Mouse (Mus musculus) MEL (cell line): Measurements from ENCODE around the gene Pcca.

Experiments
- CTCF ChIP-seq, 3 experiments: IDR thresholded peaks in 2 of 3; conservative IDR thresholded peaks in 1 of 3; 2 replicates each; pipeline ENCODE4 v1.5.1; 2011 to 2012; ENCODE audit warnings: low read length in 3 of 3, low read depth in 2 of 3, mild to moderate bottlenecking in 2 of 3, improper control_type of control experiment in 1 of 3, inconsistent platforms in 1 of 3, mixed read lengths in 1 of 3, moderate library complexity in 1 of 3; ENCODE audit not compliant: control insufficient read depth in 1 of 3, insufficient read depth in 1 of 3, poor library complexity in 1 of 3, severe bottlenecking in 1 of 3
- EP300 ChIP-seq, 2 experiments: IDR thresholded peaks; 2 replicates each; pipeline ENCODE4 v1.6.1; 2011; ENCODE audit warnings: improper control_type of control experiment in 2 of 2, low read length in 2 of 2, low read depth in 1 of 2, mild to moderate bottlenecking in 1 of 2
- HCFC1 ChIP-seq: IDR thresholded peaks from 2 replicates; pipeline ENCODE4 v1.6.1; 2012; ENCODE audit warnings: low read depth, mild to moderate bottlenecking, inconsistent platforms, low read length, improper control_type of control experiment, moderate library complexity
- MAFK ChIP-seq: IDR thresholded peaks from 2 replicates; pipeline ENCODE4 v1.6.1; 2011; ENCODE audit warnings: low read depth, mild to moderate bottlenecking, low read length, improper control_type of control experiment, borderline replicate concordance
- MAZ ChIP-seq: IDR thresholded peaks from 2 replicates; pipeline ENCODE4 v1.6.1; 2012; ENCODE audit warnings: low read depth, mild to moderate bottlenecking, inconsistent platforms, low read length, improper control_type of control experiment
- POLR2A ChIP-seq, 2 experiments: IDR thresholded peaks; 2 replicates each; pipeline ENCODE4 v1.6.1; 2011 to 2012; ENCODE audit warnings: low read length in 2 of 2, mild to moderate bottlenecking in 2 of 2, control low read depth in 1 of 2, improper control_type of control experiment in 1 of 2, low read depth in 1 of 2, moderate library complexity in 1 of 2; ENCODE audit not compliant: control insufficient read depth in 1 of 2, insufficient read depth in 1 of 2, poor library complexity in 1 of 2
- ZMIZ1 ChIP-seq: IDR thresholded peaks from 2 replicates; pipeline ENCODE4 v1.6.1; 2012; ENCODE audit warnings: low read depth, mild to moderate bottlenecking, inconsistent platforms, low read length, improper control_type of control experiment, moderate library complexity
- ZNF384 ChIP-seq: IDR thresholded peaks from 2 replicates; pipeline ENCODE4 v1.6.1; 2012; ENCODE audit warnings: low read depth, mild to moderate bottlenecking, inconsistent platforms, low read length, improper control_type of control experiment

- TF ChIP-seq CTCF (IDR thresholded peaks at IDR 0.05 in 2 of 3, conservative IDR thresholded peaks at IDR 0.05 in 1 of 3; ENCODE audit: control insufficient read depth in 1 of 3, insufficient read depth in 1 of 3, low read depth in 2 of 3, low read length in 3 of 3, poor library complexity in 1 of 3, severe bottlenecking in 1 of 3) (no peak), EP300 (IDR thresholded peaks at IDR 0.05; ENCODE audit: low read depth in 1 of 2, low read length in 2 of 2) (no peak), POLR2A (IDR thresholded peaks at IDR 0.05; ENCODE audit: control insufficient read depth in 1 of 2, insufficient read depth in 1 of 2, low read depth in 1 of 2, low read length in 2 of 2, poor library complexity in 1 of 2) (no peak), ZMIZ1 (no peak), MAZ (no peak), HCFC1 (no peak), MAFK (no peak), ZNF384 (no peak)
Measured at GRCm38 (mm10) chr14:122599839-122600238, 65.7 kb downstream of the Pcca start.
